Mouse (Mus musculus) hematopoietic stem cell, adult 5-6 weeks (primary cell): Measurements from ENCODE around the gene Faim2. TPM values are rescaled to one million over a fixed set of nuclear protein-coding genes. Genes with fewer than 3 reads are reported as not detected.

Experiments used
- ATAC-seq, 2 experiments: fragments of 125-278 bp in 1 of 2; replicated peaks in 1 of 2; 2 replicates each; pipeline ENCODE4 v1.8.0; 2016 to 2017; ENCODE audit warnings: inconsistent platforms in 2 of 2, mild to moderate bottlenecking in 2 of 2, moderate number of reproducible peaks in 2 of 2, low read depth in 1 of 2, moderate TSS enrichment in 1 of 2; ENCODE audit not compliant: low FRiP score in 2 of 2, poor library complexity in 2 of 2, severe bottlenecking in 2 of 2, insufficient read depth in 1 of 2, low TSS enrichment in 1 of 2
- total RNA-seq: library from RNA; stranded (forward); fragments of 172-1452, 232-1000 nt; gene quantifications from 2 replicates; pipeline ENCODE4 v1.2.3, GENCODE M21; 2017

Gene Faim2
- not detected in 2 replicates for total RNA-seq

DNA sequence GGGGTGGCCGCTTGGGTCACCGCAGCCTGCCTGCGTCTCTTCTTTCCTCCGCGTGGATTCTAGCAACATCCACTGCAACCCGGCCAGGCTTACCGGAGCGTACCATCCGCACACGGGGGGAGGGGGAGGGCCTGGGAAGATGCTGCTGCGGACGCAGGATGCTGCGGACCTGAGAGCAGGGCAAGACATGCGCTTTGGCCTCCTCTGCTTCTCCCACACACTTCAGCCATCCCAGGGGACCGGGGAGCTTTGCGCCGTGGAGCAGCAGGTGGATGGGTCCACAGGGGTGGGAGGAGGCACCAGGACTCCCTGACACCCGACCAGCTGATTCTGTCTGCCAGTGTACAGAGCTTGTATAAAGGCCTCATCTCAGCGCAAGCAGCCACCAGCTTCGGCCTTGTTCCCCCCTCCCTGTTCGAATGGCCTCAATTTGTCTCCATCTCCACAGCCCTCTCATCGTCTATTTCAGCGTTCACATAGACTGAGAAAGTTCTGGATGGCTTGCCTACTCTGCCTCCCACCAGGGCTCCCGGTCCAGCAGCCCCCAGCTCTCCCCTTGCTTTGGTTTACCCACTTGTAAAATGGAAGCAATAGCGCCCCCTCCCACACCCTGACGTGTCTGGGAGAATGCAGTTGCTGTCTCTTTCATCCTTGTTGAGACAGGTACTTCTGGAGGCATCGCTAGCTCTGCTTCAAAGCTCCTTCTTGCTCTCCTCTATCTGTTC, at the start of gene Faim2:
Gene Faim2 (minus strand): TSS at position 537 of the 725 bp plus-strand sequence.
- ATAC-seq = no peak

DNA sequence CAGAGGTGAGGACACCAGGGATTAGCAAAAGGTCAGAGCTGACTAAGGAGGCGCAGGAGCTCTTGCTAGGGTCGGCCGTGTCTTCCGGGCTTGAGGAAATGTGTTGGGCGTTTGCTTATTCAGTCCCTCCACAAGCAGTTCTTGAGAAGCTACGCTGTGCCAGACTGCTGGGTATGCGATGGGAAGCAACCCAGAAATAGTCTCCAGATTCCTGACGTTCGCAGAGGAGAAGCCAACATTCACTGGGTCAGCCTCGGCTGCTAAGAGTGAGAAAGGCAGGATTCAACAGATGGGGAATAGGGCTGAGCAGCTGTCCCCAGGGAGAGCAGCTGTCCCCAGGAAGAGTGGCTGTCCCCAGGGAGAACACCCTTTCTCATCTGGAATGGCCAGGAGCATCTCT, 41.2 kb upstream of the Faim2 start:
- no peak for ATAC-seq

- ATAC-seq = no peak
These were observed 40.7 kb upstream of the Faim2 start for GRCm38 (mm10) chr15:99568682-99569081.

DNA sequence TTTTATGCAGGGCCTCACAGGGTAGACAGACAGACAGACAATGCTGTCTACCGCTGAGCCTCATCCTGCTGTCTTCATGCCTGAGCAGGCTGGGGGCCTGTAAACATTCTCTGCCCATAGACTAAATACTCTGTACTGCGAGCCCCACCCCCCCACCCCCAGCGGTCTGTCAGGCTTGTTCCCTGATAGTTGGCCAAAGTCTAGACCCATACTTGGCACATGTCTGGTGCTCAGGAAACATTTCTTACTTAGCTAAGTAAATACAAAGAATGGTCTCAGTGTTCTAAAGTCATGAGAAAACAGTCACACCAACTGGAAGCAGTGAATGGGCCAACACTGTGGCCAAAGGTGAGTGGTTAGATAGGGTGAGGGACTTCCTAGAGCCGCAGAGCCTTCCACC, 39.4 kb upstream of the Faim2 start:
- ATAC-seq = no peak

DNA sequence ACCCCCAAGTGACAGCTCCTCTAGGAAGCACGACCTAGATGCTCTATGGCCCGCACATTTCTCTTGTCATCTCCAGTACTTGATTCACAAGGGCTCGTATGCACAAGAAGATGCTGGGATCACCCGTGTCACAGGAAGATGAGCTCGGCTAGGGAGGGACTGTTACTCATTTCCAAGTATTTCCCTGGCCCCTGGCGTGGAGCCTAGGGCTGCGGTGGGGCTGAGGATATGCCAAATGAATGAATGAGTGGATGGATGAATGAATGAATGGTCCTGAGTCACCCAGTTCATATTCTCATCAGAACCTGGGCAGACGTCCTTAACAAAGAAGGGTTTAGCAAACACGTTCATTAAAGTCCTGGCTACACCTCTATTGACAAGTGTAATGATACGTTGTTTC, 32.3 kb upstream of the Faim2 start:
- no peak for ATAC-seq

DNA sequence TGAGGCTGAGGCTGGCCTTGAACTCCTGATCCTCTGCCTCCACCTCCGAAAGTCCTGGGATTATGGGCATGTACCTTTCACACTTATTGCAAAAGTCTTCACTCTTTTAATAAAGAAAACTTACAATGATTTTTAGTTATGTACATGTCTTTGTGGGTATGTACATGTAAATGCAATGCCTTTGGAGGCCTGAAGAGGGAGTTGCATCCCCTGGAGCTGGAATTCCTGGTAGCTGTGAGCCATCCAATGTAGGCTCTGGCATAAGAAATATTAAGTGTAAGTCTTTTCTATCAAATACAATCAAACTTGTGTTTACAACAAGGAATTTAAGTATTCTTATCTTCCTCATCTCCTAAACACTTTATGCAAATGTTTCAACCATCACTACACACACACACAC, 31.0 kb upstream of the Faim2 start:
- ATAC-seq = no peak

DNA sequence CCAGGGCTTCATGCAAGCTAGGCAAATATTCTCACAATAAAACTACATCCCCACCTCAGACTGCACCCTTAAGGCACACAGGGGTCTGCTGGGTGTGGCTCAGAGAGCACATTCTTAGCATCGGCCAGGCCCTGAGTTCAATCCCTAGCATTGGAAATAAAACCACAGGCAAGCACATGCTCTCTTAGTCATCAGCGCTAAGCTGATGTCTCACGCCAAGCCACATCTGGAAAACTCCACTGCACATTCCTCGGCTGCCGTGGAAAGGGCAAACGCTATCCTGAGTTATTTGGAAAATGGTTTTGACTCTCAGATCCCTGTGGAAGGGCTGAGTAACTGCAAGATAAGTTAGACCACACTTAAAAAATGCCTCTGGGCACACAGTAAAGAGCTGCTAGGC, 25.8 kb upstream of the Faim2 start:
- ATAC-seq = no peak

DNA sequence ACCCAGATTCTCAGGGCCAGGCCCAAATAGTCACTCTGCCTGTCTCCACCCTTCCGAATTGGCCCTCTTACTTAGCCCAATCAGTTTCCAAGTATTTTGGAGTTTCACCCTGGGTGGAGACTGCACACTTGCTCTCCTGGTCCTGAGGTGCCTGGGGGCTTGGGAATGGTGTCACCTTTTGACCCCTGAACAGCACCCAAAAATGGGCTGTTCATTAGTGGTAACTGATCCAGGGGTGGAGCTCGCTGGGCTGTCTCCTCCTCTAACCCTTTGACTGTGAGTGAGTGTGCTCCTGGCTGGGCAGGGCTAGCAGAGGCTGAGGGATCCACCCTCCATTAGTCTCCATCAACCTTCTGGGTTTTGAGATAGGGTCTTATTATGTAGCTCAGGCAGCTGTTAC, 21.9 kb upstream of the Faim2 start:
- no peak for ATAC-seq

DNA sequence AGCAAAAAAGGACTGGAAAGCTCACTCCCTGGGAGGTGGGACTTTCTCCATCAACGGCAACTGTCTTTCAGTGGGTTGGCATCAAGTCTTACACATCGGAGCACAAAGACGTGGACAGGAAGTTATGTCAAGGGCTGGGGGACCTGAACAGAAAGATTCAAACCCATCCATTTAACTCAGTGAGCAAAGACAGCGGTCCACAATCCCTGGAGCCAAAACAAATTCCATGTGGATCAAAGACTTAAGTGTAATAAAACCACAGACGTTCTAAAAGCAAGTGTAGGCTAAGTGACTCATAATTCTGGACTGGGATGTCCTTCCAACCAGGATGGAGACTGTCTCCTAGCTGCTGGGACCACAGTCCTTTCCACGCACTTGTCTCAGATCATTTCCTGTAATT, 19.8 kb upstream of the Faim2 start:
- no peak for ATAC-seq

DNA sequence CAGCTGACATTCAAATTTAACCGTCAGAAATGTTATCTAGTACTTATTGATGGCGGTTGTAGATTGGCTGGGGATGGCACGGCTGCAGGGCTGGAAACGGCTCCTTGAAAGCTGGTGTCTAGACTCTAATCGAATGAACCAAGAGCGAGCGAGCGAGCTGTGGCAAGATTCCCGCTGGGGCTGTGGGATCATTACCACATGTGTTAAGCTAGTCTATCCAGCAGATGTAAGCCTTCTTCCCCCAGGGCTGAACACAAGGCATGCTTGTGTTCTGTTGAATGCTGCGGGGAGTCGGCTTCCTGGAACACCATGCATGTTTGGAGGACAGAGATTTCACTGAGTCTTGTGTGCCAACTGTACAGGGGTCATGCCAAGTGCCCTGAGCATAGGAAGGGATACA, 18.6 kb upstream of the Faim2 start:
- ATAC-seq = no peak

- ATAC-seq = no peak
These were observed 16.1 kb upstream of the Faim2 start for GRCm38 (mm10) chr15:99544047-99544446.

GRCm38 (mm10) chr15:99539891-99540290, 11.9 kb upstream of the Faim2 start:
- no peak for ATAC-seq

DNA sequence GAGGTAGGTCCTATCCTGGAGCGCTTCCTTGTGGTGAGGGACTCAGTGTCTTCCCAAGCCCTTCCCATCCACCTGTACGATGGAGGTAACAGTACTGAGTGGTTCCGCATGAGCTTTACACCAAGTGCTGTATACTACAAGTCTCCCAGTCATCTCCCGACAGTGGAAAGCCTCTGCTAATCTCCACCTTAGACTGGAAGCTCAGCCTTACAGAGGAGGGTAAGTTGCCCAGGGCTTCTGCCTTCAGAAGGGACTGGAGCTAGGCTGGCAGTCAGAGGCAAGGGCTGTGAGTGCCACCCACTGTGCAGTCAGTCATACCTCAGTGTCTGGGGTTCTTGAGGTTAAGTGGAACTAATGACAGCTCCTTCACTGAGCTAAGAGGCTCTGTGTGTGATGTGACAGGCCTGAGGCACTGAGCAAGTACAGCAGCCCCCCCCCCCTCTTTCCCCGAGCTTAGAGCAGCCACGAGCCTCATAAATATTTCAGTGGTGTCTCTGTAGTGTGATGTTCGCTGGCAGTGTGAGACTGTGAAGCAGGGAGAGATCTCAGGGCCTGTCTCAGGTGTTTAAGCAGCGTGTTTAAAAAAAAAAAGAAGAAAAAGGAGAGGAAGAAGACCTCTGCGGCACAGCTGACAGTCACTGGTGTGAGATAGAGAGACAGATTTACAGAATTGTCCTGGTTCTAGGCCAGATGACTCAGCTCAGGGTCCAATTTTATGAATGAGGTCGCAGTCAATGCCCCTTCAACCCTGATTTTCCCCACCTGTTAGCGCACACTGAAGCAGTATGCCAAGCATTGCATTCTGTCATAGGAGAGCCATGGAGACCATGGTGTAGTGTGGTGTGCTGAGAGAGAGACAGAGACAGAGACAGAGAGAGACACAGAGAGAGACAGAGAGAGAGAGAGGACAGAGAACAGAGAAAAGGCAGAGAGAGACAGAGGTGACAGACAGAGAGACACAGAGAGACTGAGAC, 9.2 kb upstream of the Faim2 start:
- no peak for ATAC-seq

DNA sequence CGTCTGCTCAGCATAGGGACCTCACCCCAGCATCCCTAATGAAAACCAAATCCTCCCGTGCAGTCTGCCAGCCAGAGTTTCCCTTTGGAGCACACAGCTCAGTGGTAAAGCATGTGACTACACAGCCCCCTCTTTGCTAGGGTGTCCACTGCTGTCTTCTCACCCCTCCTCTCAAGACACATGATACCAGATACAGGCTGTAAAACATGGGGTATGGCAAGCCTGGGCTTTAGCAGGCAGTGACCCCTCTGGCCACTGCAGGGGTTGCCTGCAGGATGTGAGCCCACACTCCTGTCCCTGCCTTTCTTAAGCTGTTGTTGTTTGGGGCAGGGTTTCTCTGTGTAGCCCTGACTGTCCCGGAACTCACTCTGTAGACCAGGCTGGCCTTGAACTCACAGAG, 4.1 kb upstream of the Faim2 start:
- ATAC-seq = no peak

- ATAC-seq = no peak
These were observed 3.2 kb upstream of the Faim2 start for GRCm38 (mm10) chr15:99531146-99531545.

GRCm38 (mm10) chr15:99526681-99527080, 1.3 kb downstream of the Faim2 start:
- ATAC-seq = no peak

GRCm38 (mm10) chr15:99520306-99520705, 7.7 kb downstream of the Faim2 start:
- ATAC-seq = no peak

DNA sequence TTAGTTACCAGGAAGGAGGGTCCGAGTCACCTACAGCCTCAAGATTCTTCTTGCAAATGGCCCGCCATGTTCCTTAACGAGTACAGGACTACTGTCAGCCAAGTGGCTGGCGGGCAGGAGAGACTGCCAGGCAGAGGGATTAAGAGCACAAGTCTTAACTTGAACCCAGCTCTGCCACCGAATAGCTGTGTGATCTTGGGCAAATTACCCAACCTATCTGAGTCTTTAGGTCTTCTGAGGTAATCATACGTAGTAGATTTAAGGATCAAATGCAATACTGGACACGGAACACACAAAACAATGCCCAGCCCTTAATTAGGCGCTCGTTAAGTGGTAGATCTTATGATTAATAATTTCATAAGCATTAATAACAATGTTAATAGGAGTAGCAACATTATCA, 8.3 kb downstream of the Faim2 start:
- no peak for ATAC-seq
